Mouse (Mus musculus): ENCODE data around the gene Hibch. TPM values are rescaled to one million over a fixed set of nuclear protein-coding genes. Genes with fewer than 3 reads are reported as not detected.
A peak's percentile ranks its signal among the peaks of the same experiment; 100 is the strongest.

Hibch gene
- polyA plus RNA-seq, 1 experiment, result 23.9 TPM

DNA sequence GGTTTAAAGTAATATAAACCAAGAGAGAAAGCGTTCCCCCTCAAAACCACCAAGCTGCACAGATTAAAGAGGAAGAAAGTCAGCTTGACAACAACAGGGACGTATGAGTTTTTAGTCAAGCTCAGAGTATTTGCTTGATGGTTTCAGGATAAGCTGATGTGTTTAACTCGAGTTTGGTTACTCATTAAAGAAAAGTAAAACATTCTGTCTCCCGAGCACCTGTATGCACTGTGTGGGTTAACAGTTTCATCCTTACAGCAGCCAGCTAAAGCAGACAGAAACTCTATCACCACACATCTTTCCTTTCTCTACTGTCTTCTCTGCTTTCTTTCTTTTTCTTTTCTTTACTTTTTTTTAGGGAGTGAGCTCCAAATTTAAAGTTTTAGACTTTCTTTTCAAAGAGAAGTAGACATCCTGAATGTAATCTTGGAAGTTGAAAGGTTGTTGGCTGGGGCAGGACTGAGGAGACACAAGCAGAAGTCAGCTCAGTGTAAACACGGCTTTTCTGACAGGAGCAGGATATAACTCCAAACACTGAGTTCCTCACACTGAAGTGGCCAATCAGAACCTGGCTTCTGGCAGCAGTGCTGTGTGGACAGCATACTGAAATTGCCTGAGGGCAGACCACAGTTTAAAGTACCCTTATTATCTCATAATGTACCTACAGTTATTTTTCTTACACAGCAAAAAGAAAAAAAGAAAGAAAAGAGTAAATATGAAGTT, 106.6 kb downstream of the Hibch start:
- H3K4me3 ChIP-seq (ENCODE audit: insufficient read depth, low read length), result no peak overlapping the region
- peaks cover 2% of the 10 kb centered on the region; the same call in 1 of the 2 replicates for H3K4me1 ChIP-seq (ENCODE audit: control insufficient read depth, insufficient read depth, low read length)
- no peak for TF ChIP-seq CTCF (IDR thresholded peaks at IDR 0.05; ENCODE audit: borderline replicate concordance, insufficient read depth, low read length)
- TF ChIP-seq POLR2A (IDR thresholded peaks at IDR 0.05; ENCODE audit: low read depth, low read length), result no peak
- no peak overlapping the region for H3K27ac ChIP-seq (ENCODE audit: insufficient read depth, low read length)

DNA sequence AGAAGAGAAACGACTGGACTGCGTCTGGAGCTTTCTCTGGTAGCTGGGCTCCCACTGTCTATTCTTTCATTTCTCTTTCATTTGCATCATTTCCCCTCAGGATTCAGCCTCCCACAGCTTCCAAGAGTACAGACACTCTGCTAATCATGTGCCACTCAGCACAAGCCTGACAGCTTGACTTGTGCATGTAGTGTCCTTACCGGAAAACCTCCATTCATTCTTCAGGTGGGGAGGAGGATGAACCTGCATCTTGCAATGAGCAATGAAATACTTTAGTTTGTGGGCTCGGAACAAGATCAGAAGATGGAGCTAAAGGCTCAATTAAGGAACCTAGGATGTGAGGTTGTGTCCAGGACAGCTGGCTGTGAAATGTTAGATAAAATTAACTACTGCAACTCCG, 107.4 kb downstream of the Hibch start:
- no peak overlapping the region for H3K27ac ChIP-seq (ENCODE audit: insufficient read depth, low read length)
- TF ChIP-seq CTCF (IDR thresholded peaks at IDR 0.05; ENCODE audit: borderline replicate concordance, insufficient read depth, low read length) (no peak), POLR2A (IDR thresholded peaks at IDR 0.05; ENCODE audit: low read depth, low read length) (no peak)
- H3K4me3 ChIP-seq (ENCODE audit: insufficient read depth, low read length), result peak overlapping the region; percentile 25
- peaks cover 2% of the 10 kb centered on the region; the same call in 1 of the 2 replicates for H3K4me1 ChIP-seq (ENCODE audit: control insufficient read depth, insufficient read depth, low read length)

DNA sequence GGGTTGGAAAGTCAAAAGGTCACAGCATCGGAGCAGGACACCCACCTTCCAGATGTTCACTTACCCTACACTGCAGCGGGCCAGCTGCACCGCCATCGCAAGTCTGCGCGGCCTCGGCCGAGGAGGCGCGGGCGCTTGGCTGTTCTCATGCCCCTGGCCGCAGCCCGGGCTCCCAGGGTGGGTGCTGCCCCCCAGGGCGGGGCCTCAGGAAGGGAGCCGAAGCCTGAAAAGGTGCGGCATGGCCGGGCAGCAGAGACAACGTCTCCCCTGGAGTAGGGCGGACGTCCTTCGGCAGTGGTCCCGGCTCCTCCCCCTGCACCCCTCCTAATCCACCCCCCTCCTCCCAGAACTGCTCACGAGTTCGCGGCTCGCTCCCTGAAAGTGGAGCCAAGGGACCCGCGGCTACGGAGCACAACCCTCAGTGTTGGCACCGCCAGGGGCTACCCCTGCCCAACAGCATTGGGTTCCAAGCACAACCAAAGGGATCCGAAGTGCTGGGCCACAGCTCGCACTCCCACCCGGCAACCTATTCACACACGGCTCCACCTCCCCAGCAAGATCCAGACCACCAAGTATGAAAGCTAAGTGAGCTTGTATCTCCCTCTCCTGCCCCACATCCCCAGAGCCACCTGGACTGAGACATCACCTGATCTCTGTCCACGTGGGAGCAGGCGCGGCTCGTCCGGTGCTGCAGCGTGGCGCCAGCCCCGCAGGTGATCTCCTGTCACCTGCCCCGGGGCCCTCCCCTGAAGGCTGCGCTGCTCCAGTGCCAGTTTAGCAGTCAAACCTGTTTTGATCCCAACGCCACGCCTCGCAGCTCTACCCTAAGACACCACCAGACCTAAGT, 108.0 kb downstream of the Hibch start:
- H3K4me3 ChIP-seq (ENCODE audit: insufficient read depth, low read length), result peak overlapping the region; percentile 25
- H3K27ac ChIP-seq (ENCODE audit: insufficient read depth, low read length), result no peak overlapping the region
- H3K4me1 ChIP-seq (ENCODE audit: control insufficient read depth, insufficient read depth, low read length), result peaks cover 2% of the 10 kb centered on the region; the same call in 1 of the 2 replicates
- no peak for TF ChIP-seq POLR2A (IDR thresholded peaks at IDR 0.05; ENCODE audit: low read depth, low read length)
- no peak for TF ChIP-seq CTCF (IDR thresholded peaks at IDR 0.05; ENCODE audit: borderline replicate concordance, insufficient read depth, low read length)

DNA sequence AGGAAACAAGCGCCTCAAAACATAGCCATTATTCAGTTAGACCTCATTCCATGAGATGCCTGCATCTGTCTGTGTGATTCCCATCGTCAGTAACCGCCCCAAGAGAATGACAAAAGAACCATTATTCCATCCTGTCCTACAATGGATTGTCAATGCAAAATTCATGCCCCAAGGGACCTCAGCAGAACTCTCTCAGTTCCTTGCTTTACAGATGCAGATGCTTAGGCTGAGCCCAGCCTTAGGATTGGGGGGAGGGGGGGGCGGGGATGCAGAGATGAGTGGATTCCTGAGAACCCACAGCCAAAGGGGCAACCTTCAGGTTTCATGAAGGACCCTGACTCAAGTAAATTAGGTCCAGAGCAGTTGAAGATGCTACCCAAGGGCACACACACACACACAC, 108.8 kb downstream of the Hibch start:
- no peak overlapping the region for H3K4me3 ChIP-seq (ENCODE audit: insufficient read depth, low read length)

DNA sequence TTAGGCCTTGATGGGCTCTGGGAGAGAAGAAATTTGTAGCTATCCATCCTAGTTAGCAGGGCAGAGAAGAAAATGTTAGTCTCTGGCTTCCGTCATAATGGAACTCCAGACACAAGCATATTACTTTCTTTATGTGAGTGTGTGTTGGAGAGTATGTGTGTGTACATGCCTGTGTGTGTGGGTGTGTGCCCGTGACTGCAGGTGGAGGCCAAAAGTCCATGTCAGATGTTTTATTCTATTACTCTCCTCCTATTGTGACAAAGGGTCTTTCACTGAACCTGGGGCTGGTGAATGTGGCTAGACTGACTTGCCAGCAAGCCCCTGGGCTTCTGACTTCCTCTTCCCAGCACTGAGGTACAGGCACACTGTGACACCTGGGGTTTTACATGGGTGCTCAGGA, 109.7 kb downstream of the Hibch start:
- no peak overlapping the region for H3K27ac ChIP-seq (ENCODE audit: insufficient read depth, low read length)
- H3K4me1 ChIP-seq (ENCODE audit: control insufficient read depth, insufficient read depth, low read length), result peaks cover 2% of the 10 kb centered on the region; the same call in 1 of the 2 replicates
- H3K4me3 ChIP-seq (ENCODE audit: insufficient read depth, low read length), result no peak overlapping the region
- no peak for TF ChIP-seq CTCF (IDR thresholded peaks at IDR 0.05; ENCODE audit: borderline replicate concordance, insufficient read depth, low read length)
- TF ChIP-seq POLR2A (IDR thresholded peaks at IDR 0.05; ENCODE audit: low read depth, low read length), result no peak

More for the DNA sequence above, 108.8 kb downstream of the Hibch start:
- TF ChIP-seq POLR2A (IDR thresholded peaks at IDR 0.05; ENCODE audit: low read depth, low read length) (no peak), CTCF (IDR thresholded peaks at IDR 0.05; ENCODE audit: borderline replicate concordance, insufficient read depth, low read length) (no peak)
- Histone ChIP-seq H3K27ac (ENCODE audit: insufficient read depth, low read length) (no peak overlapping the region), H3K4me1 (ENCODE audit: control insufficient read depth, insufficient read depth, low read length) (peaks cover 2% of the 10 kb centered on the region; the same call in 1 of the 2 replicates)

DNA sequence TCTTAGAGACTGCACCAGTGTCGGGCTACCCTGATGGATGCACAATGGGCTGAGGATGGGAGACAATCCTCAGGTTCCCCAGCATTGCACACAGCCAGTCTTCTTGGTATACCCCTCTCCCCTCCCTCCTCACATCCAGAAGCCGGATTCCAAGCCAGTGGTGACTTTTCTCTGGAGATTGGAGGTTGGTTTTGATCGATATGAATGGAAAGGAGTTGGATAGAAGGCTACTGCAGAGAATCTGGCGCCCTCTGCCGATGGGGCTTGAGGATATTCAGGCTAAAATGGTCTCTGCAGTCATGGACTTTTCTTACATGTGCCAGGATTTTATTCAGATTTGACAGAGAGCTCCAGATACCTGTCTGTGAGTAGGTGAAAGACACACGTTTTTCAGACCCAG, 110.4 kb downstream of the Hibch start:
- peak; percentile 19; the same call in 1 of the 2 replicates for TF ChIP-seq CTCF (IDR thresholded peaks at IDR 0.05; ENCODE audit: borderline replicate concordance, insufficient read depth, low read length)
- no peak for TF ChIP-seq POLR2A (IDR thresholded peaks at IDR 0.05; ENCODE audit: low read depth, low read length)
- Histone ChIP-seq H3K4me1 (ENCODE audit: control insufficient read depth, insufficient read depth, low read length) (peaks cover 2% of the 10 kb centered on the region; the same call in 1 of the 2 replicates), H3K27ac (ENCODE audit: insufficient read depth, low read length) (no peak overlapping the region), H3K4me3 (ENCODE audit: insufficient read depth, low read length) (no peak overlapping the region)

DNA sequence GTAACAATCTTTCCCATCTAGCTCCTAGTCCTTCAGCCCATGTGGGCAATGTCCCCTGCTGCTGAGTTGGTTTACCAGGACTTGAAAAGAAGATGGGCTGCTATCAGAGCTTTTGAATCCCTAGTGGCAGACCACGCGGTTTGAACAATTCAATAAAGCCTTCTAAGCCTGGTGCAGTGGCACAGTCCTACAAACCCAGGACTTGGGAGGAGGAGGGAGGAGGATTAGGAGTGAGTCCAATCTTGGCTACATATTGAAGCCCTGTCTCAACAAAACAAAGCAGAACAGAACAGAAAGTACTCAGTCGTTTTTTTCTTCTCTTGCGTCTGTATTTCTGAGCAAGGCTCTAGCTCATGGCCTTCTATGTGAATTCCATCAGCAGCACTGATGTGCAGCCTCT, 112.0 kb downstream of the Hibch start:
- peaks cover 2% of the 10 kb centered on the region; the same call in 1 of the 2 replicates for H3K4me1 ChIP-seq (ENCODE audit: control insufficient read depth, insufficient read depth, low read length)
- no peak for TF ChIP-seq CTCF (IDR thresholded peaks at IDR 0.05; ENCODE audit: borderline replicate concordance, insufficient read depth, low read length)
- TF ChIP-seq POLR2A (IDR thresholded peaks at IDR 0.05; ENCODE audit: low read depth, low read length), result no peak
- H3K27ac ChIP-seq (ENCODE audit: insufficient read depth, low read length), result no peak overlapping the region
- no peak overlapping the region for H3K4me3 ChIP-seq (ENCODE audit: insufficient read depth, low read length)

DNA sequence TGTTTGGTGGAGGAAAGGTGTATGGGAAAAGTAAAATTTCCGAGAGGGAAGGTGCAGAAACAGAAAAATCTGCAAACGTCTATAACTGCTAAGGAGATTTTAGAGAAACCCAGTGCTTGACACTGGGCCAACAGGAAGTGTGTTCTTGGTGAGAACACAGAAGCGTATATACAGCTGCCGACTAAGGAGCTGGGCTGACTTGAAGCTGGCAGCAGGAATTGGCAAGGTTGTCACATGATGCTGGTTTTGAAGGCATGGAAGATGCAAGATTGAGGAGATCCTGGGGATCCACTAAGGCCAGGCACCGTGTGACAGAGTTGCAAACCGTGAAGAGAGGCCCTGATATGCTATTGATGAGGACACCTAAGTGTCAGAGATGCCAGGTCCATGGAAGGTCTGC, 115.5 kb downstream of the Hibch start:
- H3K27ac ChIP-seq (ENCODE audit: insufficient read depth, low read length), result no peak overlapping the region
- H3K4me3 ChIP-seq (ENCODE audit: insufficient read depth, low read length), result no peak overlapping the region
- no peak for TF ChIP-seq POLR2A (IDR thresholded peaks at IDR 0.05; ENCODE audit: low read depth, low read length)
- no peak for TF ChIP-seq CTCF (IDR thresholded peaks at IDR 0.05; ENCODE audit: borderline replicate concordance, insufficient read depth, low read length)
- H3K4me1 ChIP-seq (ENCODE audit: control insufficient read depth, insufficient read depth, low read length), result no peaks in the 10 kb centered on the region

DNA sequence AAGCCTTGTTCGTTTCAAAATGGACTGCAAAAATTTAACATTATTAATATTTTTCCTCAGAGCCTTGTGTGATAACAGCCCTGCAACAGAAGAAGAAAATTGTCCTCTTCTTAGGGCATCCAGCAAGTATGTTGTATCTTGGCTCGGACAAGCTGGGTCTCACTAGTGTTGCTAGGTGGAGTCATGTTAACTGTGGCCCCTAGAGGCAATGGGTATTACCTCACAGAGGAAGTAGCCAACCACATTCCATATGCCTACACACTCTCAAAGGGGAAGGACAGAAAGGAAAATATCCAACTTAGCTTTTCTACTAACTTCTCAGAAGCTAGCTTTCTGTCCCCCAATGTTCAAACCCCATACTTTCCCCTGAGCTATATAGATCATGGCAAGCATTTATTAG, 118.4 kb downstream of the Hibch start:
- TF ChIP-seq POLR2A (IDR thresholded peaks at IDR 0.05; ENCODE audit: low read depth, low read length) (no peak), CTCF (IDR thresholded peaks at IDR 0.05; ENCODE audit: borderline replicate concordance, insufficient read depth, low read length) (no peak)
- Histone ChIP-seq H3K4me3 (ENCODE audit: insufficient read depth, low read length) (no peak overlapping the region), H3K4me1 (ENCODE audit: control insufficient read depth, insufficient read depth, low read length) (no peaks in the 10 kb centered on the region), H3K27ac (ENCODE audit: insufficient read depth, low read length) (no peak overlapping the region)

DNA sequence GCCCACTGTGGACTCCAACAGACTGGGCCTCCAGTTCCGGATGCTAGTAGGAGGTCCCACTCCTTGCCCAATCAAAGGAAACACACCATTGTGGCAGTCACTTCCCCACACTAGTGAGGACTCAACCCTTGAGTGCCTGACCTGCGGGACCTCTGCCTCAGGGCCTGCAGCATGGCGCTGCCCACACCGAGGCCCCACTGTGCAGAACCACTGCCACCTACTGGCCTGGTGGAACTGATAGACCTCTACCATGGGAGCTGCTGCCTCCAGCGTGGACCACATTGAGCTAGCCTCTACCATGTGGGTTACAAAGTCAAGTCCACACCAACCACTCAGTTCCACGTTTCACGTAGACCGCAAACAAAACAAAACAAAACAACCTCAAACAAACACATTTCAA, 119.9 kb downstream of the Hibch start:
- Histone ChIP-seq H3K4me1 (ENCODE audit: control insufficient read depth, insufficient read depth, low read length) (no peaks in the 10 kb centered on the region), H3K4me3 (ENCODE audit: insufficient read depth, low read length) (no peak overlapping the region), H3K27ac (ENCODE audit: insufficient read depth, low read length) (no peak overlapping the region)
- TF ChIP-seq CTCF (IDR thresholded peaks at IDR 0.05; ENCODE audit: borderline replicate concordance, insufficient read depth, low read length) (0 out of 2 replicates have a peak, but pooled peaks have one; percentile 32), POLR2A (IDR thresholded peaks at IDR 0.05; ENCODE audit: low read depth, low read length) (no peak)

Other genes with a start within 250 kb of the Hibch start
- 2.8 and 6.6 TPM in 2 replicates for gene Nemp2, start 214.2 kb upstream of the Hibch start, polyA plus RNA-seq (2011; ENCODE audit: insufficient read length, low read depth, missing spikeins)
- gene Mfsd6, start 117.5 kb upstream of the Hibch start, polyA plus RNA-seq (2011; ENCODE audit: insufficient read length, low read depth, missing spikeins), result 2.1 and 2.8 TPM in 2 replicates
- 11.7 and 13.7 TPM in 2 replicates for gene Inpp1, start 27.2 kb upstream of the Hibch start, polyA plus RNA-seq (2011; ENCODE audit: insufficient read length, low read depth, missing spikeins)
- gene 1700019D03Rik, start 175.2 kb downstream of the Hibch start, polyA plus RNA-seq (2011; ENCODE audit: insufficient read length, low read depth, missing spikeins), result 0.47 TPM in 1 of 2 replicates, not detected in the other
- not detected in 2 replicates for gene Mstn, start 216.7 kb downstream of the Hibch start, polyA plus RNA-seq (2011; ENCODE audit: insufficient read length, low read depth, missing spikeins)

All from embryonic fibroblast, embryonic 13.5 days (primary cell).